Comparison of ENCODE assay signal across 8 mouse cellular contexts in the genomic region with DNA sequence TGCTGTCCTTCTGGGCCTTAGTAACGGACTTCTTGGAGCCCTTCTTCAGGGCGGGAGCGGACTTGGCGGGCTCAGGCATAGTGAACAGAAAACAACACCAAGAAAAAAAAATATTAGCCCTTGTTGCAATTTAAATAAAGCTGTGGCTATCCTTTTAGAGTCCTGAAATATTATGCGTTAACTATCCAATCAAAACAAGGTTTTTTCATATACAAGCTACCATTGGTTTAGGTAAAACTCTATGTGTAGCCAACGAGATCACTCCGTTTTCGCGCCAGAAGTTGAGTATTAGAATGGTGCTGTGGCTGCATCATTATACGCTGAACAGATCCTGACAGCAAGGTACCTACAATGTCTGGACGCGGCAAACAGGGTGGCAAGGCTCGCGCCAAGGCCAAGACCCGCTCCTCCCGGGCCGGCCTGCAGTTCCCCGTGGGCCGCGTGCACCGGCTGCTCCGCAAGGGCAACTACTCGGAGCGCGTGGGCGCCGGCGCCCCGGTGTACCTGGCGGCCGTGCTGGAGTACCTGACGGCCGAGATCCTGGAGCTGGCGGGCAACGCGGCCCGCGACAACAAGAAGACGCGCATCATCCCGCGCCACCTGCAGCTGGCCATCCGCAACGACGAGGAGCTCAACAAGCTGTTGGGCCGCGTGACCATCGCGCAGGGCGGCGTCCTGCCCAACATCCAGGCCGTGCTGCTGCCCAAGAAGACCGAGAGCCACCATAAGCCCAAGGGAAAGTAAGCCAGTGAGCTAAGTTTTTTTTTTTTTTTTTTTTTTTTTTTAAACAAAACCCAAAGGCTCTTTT. TPM values are rescaled to one million over a fixed set of nuclear protein-coding genes. Genes with fewer than 3 reads are reported as not detected.
A peak's percentile ranks its signal among the peaks of the same experiment; 100 is the strongest.
DNase-seq lines count a peak whose midpoint lies in the region; ATAC-seq lines count a peak whose summit lies in the region.
"Not testable (repeated sequence)": the region's sequence is repeated elsewhere in the genome, so short reads cannot be mapped to it uniquely, and the experiment has no call there.

Hist1h2af (plus strand) TSS at position 347 of the 808 bp plus-strand sequence.

- not testable (repeated sequence) for H3K9me3 ChIP-seq in intestine, embryonic 15.5 days

- H3K36me3 ChIP-seq in intestine, embryonic 15.5 days = not testable (repeated sequence)

- H3K27ac ChIP-seq in intestine, embryonic 15.5 days = peak within 1 kb of the TSS; percentile 93

- peak within 1 kb of the TSS; percentile 41 for H3K9ac ChIP-seq in intestine, embryonic 15.5 days

- intact Hi-C loops in left cerebral cortex, postnatal 14 days (cut with DNase I) = loop anchor here (5.0 to 10.0 kb wide), 2 partner anchors 1491 to 1819 kb away; partner anchors contain the start of genes Hist1h2ag, Hist1h2ai, Hist1h2bj and Hist1h2bl

- WGBS in intestine, embryonic 15.5 days = under 1% methylated on average over 27 of the region's 53 CpGs

- peak; percentile 62 for DNase-seq in adrenal gland, adult 2 months
- DNase-seq in embryo, embryonic 11 days = peak; percentile 94
- DNase-seq in gonadal fat pad, adult 2 months (ENCODE audit: low read depth) = not testable (repeated sequence)
- DNase-seq in left cerebral cortex, postnatal 14 days (ENCODE audit: low spot score in 2 of 2) = peak; percentile 80 to 84
- peak; percentile 89 to 93 for DNase-seq in right cerebral cortex, postnatal 10 days (ENCODE audit: low spot score in 2 of 2)
- peak; percentile 40 to 54 for DNase-seq in urinary bladder, postnatal 36 days (ENCODE audit: low spot score in 2 of 2)

- peak; percentile 57 for ATAC-seq in intestine, embryonic 15.5 days
- peak; percentile 15 for ATAC-seq in megakaryocyte, adult 5-6 weeks (ENCODE audit: poor library complexity, severe bottlenecking)

- H3K4me1 ChIP-seq in intestine, embryonic 15.5 days (replicated peaks) = peaks cover 15% of the 10 kb centered on the region

- peak within 1 kb of the TSS; percentile 50 for H3K4me3 ChIP-seq in intestine, embryonic 15.5 days (replicated peaks)

- H3K27me3 ChIP-seq in intestine, embryonic 15.5 days (replicated peaks) = not testable (repeated sequence)

- H3K4me2 ChIP-seq in intestine, embryonic 15.5 days (replicated peaks) = peak within 1 kb of the TSS; percentile 69

RNA-seq across cellular contexts. Expression of gene Hist1h2af, which starts in this region (rescaled TPM):
- 10 to 100 TPM; 17.9 to 20.0 TPM for total RNA-seq in adrenal gland, adult 2 months (2021)
- polyA plus RNA-seq in adrenal gland, adult 2 months (2012; rRNA removed) = 24.9 and 66.0 TPM in 2 replicates
- 20.4 and 27.6 TPM in 2 replicates for polyA plus RNA-seq in gonadal fat pad, adult 2 months (2012; rRNA removed)
- 6.7 TPM in 1 of 2 replicates, not detected in the other for polyA plus RNA-seq in intestine, embryonic 15.5 days (2015; fragmentation: Nextera tagmentation; extraction: Ambion mirVana)
- 10 to 100 TPM in 1 of 2 experiments, 1 to 10 TPM in 1; 4.3 to 21.5 TPM for total RNA-seq in left cerebral cortex, postnatal 14 days (2021)
- 61.9 and 91.1 TPM in 2 replicates for total RNA-seq in megakaryocyte, adult 5-6 weeks (2015)
- total RNA-seq in megakaryocyte, adult 5-6 weeks (2017) = 1,786 and 1,821 TPM in 2 replicates
